Mouse (Mus musculus) inflammation-experienced regulatory T-cells, adult 16 weeks (primary cell): Measurements from ENCODE around the gene Tas2r125. TPM values are rescaled to one million over a fixed set of nuclear protein-coding genes. Genes with fewer than 3 reads are reported as not detected.

Experiments used
- polyA plus RNA-seq: library from polyadenylated mRNA; unstranded; fragments of 100-300 nt; shearing (Covaris generic); gene quantifications from one replicate; pipeline ENCODE4 v1.2.1, GENCODE M21; 2017

The Tas2r125 gene
- not detected for polyA plus RNA-seq

DNA sequence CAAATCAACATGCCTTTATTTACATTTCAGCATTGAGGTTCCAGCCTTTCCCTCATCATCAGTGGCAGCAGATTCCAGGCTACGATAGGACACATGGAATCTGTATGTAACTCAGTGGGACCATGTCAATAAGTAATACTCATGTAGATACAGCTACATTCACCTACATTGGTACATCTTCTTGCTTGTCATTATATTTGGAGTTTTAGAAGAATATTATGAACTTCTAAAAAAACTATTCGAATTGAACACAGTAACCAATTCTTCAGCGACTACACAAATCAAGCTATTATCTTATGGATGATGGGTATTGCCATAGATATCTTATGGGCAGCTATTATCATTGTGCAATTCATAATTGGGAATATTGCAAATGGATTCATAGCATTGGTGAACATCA, at the start of gene Tas2r125:
Gene Tas2r125, plus strand, starts transcription at position 301 of the 400 bp plus-strand sequence.

DNA sequence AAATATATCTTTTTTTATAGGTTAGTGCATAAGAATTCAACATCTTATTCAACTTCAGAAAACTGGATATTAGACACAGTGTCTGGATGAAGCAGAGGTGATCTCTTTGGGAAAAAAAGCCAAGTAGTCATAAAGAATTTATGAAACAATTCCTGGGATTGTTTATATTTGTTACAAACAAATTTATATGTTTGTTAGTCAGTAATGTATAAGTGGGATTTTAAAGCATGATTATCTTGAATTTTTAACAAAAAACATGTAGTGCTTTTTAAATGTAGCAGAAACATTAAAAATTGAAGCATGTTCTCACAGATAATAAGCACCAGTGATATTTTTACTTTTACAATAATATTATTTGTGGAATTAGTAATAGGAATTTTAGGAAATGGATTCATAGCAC, 41.7 kb upstream of the Tas2r125 start, which contains the start of gene Tas2r110:
Gene Tas2r110, plus strand, starts transcription at position 301 of the 400 bp plus-strand sequence.

DNA sequence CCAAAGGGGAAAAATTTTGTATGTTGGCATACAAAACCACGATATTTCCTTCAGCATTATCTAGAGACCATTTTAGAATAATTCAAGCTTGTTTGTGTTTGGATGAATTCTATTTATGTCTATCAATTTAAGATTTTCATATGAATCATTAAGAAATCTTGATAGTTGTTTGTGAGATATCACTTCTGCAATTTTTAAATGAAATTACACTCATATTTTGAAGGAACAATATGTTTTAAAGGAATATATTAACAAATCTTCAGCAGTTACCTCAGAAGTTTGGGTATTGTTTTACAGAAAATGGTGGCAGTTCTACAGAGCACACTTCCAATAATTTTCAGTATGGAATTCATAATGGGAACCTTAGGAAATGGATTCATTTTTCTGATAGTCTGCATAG, 16.7 kb upstream of the Tas2r125 start, which contains the start of gene Tas2r113:
Gene Tas2r113, plus strand, starts transcription at position 301 of the 400 bp plus-strand sequence.

DNA sequence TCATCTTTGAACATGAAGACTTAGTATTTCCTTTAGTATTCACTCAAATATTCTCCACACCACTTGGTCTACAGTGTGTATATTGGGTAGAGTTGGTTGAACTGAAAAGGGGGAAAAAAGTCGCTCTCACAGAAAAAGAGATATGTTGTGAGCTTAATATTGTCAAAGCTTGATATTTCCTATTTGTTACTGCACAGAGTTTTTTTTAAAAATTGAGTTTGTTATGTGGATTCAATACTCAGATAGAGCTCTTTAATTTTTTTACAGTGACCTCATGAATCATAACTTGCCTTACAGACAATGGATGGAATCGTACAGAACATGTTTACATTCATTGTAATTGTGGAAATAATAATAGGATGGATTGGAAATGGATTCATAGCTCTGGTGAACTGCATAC, 41.4 kb downstream of the Tas2r125 start, which contains the start of gene Tas2r129:
Gene Tas2r129, plus strand, starts transcription at position 301 of the 400 bp plus-strand sequence.

GRCm38 (mm10) chr6:132957819-132958218, 48.4 kb downstream of the Tas2r125 start, which contains the start of gene Tas2r131:
TSS of gene Tas2r131 (minus strand) at chr6:132957919.

Other genes with a start within 250 kb of the Tas2r125 start
- gene Tas2r121, start 208.6 kb upstream of the Tas2r125 start, polyA plus RNA-seq: not detected
- not detected for gene Tas2r122, start 197.7 kb upstream of the Tas2r125 start, polyA plus RNA-seq
- not detected for gene Tas2r115, start 171.6 kb upstream of the Tas2r125 start, polyA plus RNA-seq
- not detected for gene Tas2r124, start 154.9 kb upstream of the Tas2r125 start, polyA plus RNA-seq
- not detected for gene Tas2r102, start 147.5 kb upstream of the Tas2r125 start, polyA plus RNA-seq
- not detected for gene Tas2r136, start 131.5 kb upstream of the Tas2r125 start, polyA plus RNA-seq
- not detected for gene Tas2r117, start 106.8 kb upstream of the Tas2r125 start, polyA plus RNA-seq
- gene Tas2r123, start 62.5 kb upstream of the Tas2r125 start, polyA plus RNA-seq: not detected
- gene Tas2r116, start 54.2 kb upstream of the Tas2r125 start, polyA plus RNA-seq: not detected
- not detected for gene Tas2r110, start 41.6 kb upstream of the Tas2r125 start, polyA plus RNA-seq
- not detected for gene Tas2r113, start 16.6 kb upstream of the Tas2r125 start, polyA plus RNA-seq
- gene Tas2r129, start 41.5 kb downstream of the Tas2r125 start, polyA plus RNA-seq: not detected
- gene Tas2r131, start 48.3 kb downstream of the Tas2r125 start, polyA plus RNA-seq: not detected
- not detected for gene Tas2r109, start 71.3 kb downstream of the Tas2r125 start, polyA plus RNA-seq
- gene Tas2r103, start 127.5 kb downstream of the Tas2r125 start, polyA plus RNA-seq: not detected
- gene Tas2r140, start 146.2 kb downstream of the Tas2r125 start, polyA plus RNA-seq: not detected
- gene Smim10l1, start 195.3 kb downstream of the Tas2r125 start, polyA plus RNA-seq: 11.4 TPM